Mouse (Mus musculus) forebrain, embryonic 11.5 days (tissue): ENCODE measurements around the gene Pomt1. TPM values are rescaled to one million over a fixed set of nuclear protein-coding genes. Genes with fewer than 3 reads are reported as not detected.
A peak's percentile ranks its signal among the peaks of the same experiment; 100 is the strongest.

Experiments used
- ATAC-seq: fragments of 200-750 bp; cut with Nextera tagmentation; replicated peaks from 2 replicates; pipeline ENCODE4 v1.8.0; 2017; ENCODE audit warnings: moderate TSS enrichment; ENCODE audit not compliant: low FRiP score
- DNase-seq: peaks from one replicate; pipeline ENCODE4 v3.0.0-alpha.2; 2017; ENCODE audit warnings: low spot score
- H3K27ac ChIP-seq: fragments of 300-500 bp; sonication (generic); 2 replicates; pipeline ENCODE4 v1.5.1; 2014; ENCODE audit warnings: low read depth, low read length
- H3K27me3 ChIP-seq: fragments of 300-500 bp; sonication (generic); 2 replicates; pipeline ENCODE4 v1.6.1; 2014; ENCODE audit warnings: mild to moderate bottlenecking, low read length, mixed read lengths; ENCODE audit not compliant: control insufficient read depth, insufficient read depth
- H3K36me3 ChIP-seq: fragments of 300-500 bp; sonication (generic); 2 replicates; pipeline ENCODE4 v1.6.1; 2014; ENCODE audit warnings: mild to moderate bottlenecking, low read length, moderate library complexity, mixed read lengths; ENCODE audit not compliant: control insufficient read depth, insufficient read depth
- H3K4me1 ChIP-seq: fragments of 300-500 bp; sonication (generic); replicated peaks from 2 replicates; pipeline ENCODE4 v1.6.1; 2014; ENCODE audit warnings: low read length, mixed read lengths; ENCODE audit not compliant: control insufficient read depth, insufficient read depth
- H3K4me2 ChIP-seq: fragments of 300-500 bp; sonication (generic); 2 replicates; pipeline ENCODE4 v1.6.1; 2014; ENCODE audit warnings: low read depth, mild to moderate bottlenecking, low read length, moderate library complexity, mixed read lengths; ENCODE audit not compliant: severe bottlenecking
- H3K4me3 ChIP-seq: fragments of 300-500 bp; sonication (generic); 2 replicates; pipeline ENCODE4 v1.5.1; 2014; ENCODE audit warnings: low read depth, low read length
- H3K9ac ChIP-seq: fragments of 300-500 bp; sonication (generic); 2 replicates; pipeline ENCODE4 v1.6.1; 2014; ENCODE audit warnings: low read length
- H3K9me3 ChIP-seq: fragments of 300-500 bp; sonication (generic); 2 replicates; pipeline ENCODE4 v1.6.1; 2016; ENCODE audit warnings: low read length, mixed read lengths; ENCODE audit not compliant: control insufficient read depth
- WGBS: fragments of 180-500 bp; shearing (Covaris S2); extraction: QIAGEN DNeasy Blood & Tissue Kit; methylation state at CpG from one replicate; pipeline ENCODE4 v1.1.7; 2014; 5-methylcytosine and 5-hydroxymethylcytosine counted together
- polyA plus RNA-seq: library from polyadenylated mRNA; unstranded; fragments of >200 nt; fragmentation: Nextera tagmentation; extraction: Ambion mirVana; gene quantifications from 2 replicates; pipeline ENCODE4 v1.2.1, GENCODE M21; 2014

Gene Pomt1
- polyA plus RNA-seq, 1 experiment from 2014 or later: 33.3 TPM

DNA sequence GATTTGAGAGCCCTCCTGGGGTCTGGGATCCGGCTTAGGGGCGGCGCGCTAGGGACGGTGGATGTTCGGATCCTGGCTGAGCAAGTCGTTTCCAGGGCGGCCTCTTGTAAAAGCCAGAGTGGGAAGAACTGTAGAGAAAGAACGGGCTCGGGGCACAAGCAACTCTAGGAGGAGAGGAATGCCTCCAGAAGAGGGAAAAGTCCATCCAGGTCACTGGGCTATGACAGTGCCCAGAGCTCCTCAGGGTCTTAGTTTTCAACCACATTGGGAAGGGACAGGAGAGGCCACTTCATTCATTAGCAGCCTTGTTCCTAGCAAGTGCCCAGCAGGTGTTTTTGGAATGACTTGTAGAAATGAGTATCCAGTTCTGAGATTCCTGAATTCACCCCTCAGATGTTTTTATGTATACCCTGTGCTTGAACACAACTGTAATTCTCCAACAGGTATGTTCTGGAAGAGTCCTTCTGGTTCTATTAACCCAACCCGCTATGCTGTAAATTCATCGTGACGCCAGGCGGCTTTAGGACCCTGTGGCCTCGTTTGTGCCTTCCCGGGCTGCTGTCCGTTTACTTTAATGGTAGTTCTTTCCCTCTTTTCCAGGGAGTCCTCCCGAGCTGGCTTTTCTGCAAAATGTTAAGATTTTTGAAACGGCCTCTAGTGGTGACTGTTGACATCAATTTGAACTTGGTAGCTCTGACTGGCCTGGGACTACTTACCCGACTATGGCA is 534 bp downstream of the Pomt1 start:
- H3K27me3 ChIP-seq: no peaks in the 10 kb centered on the region
- H3K9ac ChIP-seq: peak overlapping the region; percentile 63
- DNase-seq (no peak), ATAC-seq (0 out of 2 replicates have a peak, but pooled peaks have one; percentile 42)
- H3K4me2 ChIP-seq: peak overlapping the region; percentile 76
- peak overlapping the region; percentile 13; the same call in 1 of the 2 replicates for H3K27ac ChIP-seq
- H3K36me3 ChIP-seq: peaks cover 4% of the 10 kb centered on the region; the same call in 1 of the 2 replicates
- H3K4me1 ChIP-seq: peaks cover 6% of the 10 kb centered on the region; the same call in 1 of the 2 replicates
- no peaks in the 10 kb centered on the region for H3K9me3 ChIP-seq
- WGBS: under 1% methylated on average over 20 of the region's 20 CpGs
- peak overlapping the region; percentile 59 for H3K4me3 ChIP-seq

GRCm38 (mm10) chr2:32237571-32237970 is 1.2 kb downstream of the Pomt1 start:
- H3K4me3 ChIP-seq: peak overlapping the region; percentile 59
- ATAC-seq (no peak), DNase-seq (no peak)
- H3K4me2 ChIP-seq: peak overlapping the region; percentile 76
- WGBS: 46% methylated on average over 4 of the region's 4 CpGs
- H3K4me1 ChIP-seq: peaks cover 6% of the 10 kb centered on the region; the same call in 1 of the 2 replicates
- no peaks in the 10 kb centered on the region for H3K9me3 ChIP-seq
- H3K27ac ChIP-seq: no peak overlapping the region
- peak overlapping the region; percentile 63; the same call in 1 of the 2 replicates for H3K9ac ChIP-seq
- no peaks in the 10 kb centered on the region for H3K36me3 ChIP-seq
- H3K27me3 ChIP-seq: no peaks in the 10 kb centered on the region

DNA sequence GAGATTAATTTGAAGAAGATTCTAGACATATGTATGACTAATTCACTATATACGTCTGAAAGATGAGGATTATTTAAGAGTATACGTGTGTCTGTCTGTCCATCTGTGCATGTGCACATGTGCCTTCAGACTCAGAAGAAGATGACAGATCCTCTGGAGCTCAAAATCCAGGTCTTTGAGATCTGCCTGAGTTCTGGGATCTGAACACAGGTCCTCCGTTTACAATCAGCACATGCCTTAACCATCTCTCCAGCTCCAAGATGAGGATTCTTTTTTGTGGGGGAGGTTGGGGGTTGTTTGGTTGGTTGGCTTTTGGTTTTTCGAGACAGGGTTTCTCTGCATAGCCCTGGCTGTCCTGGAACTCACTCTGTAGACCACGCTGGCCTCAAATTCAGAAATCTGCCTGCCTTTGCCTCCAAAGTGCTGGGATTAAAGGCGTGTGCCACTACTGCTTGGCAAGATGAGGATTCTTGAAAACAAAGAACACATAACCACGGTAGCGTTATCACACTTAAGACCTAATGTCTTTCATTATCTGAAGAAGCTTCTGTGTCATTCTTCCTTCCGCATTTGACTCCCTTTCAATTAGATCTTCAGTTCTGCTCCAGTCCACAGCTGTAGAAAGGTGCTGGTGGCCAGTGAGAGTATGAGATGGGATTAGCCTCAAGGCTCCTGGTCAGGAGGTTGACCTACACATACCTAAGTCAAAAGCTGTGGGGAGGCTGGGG is 2.5 kb downstream of the Pomt1 start:
- ATAC-seq (no peak), DNase-seq (no peak)
- Histone ChIP-seq H3K4me1 (peaks cover 6% of the 10 kb centered on the region; the same call in 1 of the 2 replicates), H3K27me3 (no peaks in the 10 kb centered on the region), H3K4me2 (no peak overlapping the region), H3K4me3 (no peak overlapping the region), H3K36me3 (no peaks in the 10 kb centered on the region; the same call in 1 of the 2 replicates), H3K9ac (no peak overlapping the region), H3K27ac (no peak overlapping the region), H3K9me3 (no peaks in the 10 kb centered on the region)
- 93% methylated on average over 9 of the region's 9 CpGs for WGBS

- ATAC-seq (no peak), DNase-seq (no peak)
- no peak overlapping the region for H3K27ac ChIP-seq
- H3K4me1 ChIP-seq: 0 out of 2 replicates have a peak, but pooled peaks cover 3% of the 10 kb centered on the region
- 91% methylated on average over 5 of the region's 5 CpGs for WGBS
- no peaks in the 10 kb centered on the region for H3K9me3 ChIP-seq
- H3K36me3 ChIP-seq: no peaks in the 10 kb centered on the region; the same call in 1 of the 2 replicates
- no peak overlapping the region for H3K4me2 ChIP-seq
- H3K4me3 ChIP-seq: no peak overlapping the region
- no peak overlapping the region for H3K9ac ChIP-seq
- H3K27me3 ChIP-seq: no peaks in the 10 kb centered on the region
These were observed 4.2 kb downstream of the Pomt1 start for GRCm38 (mm10) chr2:32240591-32240990.

- no peak overlapping the region for H3K4me2 ChIP-seq
- DNase-seq (no peak), ATAC-seq (no peak)
- H3K4me1 ChIP-seq: no peaks in the 10 kb centered on the region
- no peaks in the 10 kb centered on the region for H3K9me3 ChIP-seq
- peaks cover 2% of the 10 kb centered on the region; the same call in 1 of the 2 replicates for H3K36me3 ChIP-seq
- no peak overlapping the region for H3K9ac ChIP-seq
- no peak overlapping the region for H3K27ac ChIP-seq
- H3K4me3 ChIP-seq: no peak overlapping the region
- H3K27me3 ChIP-seq: no peaks in the 10 kb centered on the region
- WGBS: 82% methylated on average over 4 of the region's 4 CpGs
These were observed 6.6 kb downstream of the Pomt1 start for GRCm38 (mm10) chr2:32242986-32243385.

DNA sequence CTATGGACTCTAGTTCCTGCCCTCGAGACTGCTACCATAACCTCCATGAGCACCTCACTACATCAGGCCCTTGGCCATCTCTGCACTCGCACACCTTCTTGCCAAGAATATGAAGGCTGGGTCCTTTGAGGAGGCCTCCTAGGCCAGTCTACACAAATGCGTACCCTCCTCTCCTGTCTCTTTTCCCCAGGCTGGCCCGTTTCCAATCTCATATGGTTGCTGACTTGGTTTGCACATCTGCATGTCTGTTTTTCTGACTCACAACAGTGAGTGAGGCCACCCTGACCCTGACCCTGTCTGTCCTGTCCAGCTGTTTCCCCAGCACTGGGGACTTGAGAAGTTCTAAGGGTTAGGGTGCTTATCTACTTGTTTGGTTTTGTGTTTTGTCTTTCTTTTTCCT is 10.4 kb downstream of the Pomt1 start:
- Histone ChIP-seq H3K9ac (no peak overlapping the region), H3K27ac (no peak overlapping the region), H3K4me3 (no peak overlapping the region), H3K27me3 (no peaks in the 10 kb centered on the region), H3K36me3 (peaks cover 7% of the 10 kb centered on the region; the same call in 1 of the 2 replicates), H3K4me1 (no peaks in the 10 kb centered on the region), H3K9me3 (no peaks in the 10 kb centered on the region), H3K4me2 (no peak overlapping the region)
- ATAC-seq (no peak), DNase-seq (no peak)
- 90% methylated on average over 4 of the region's 4 CpGs for WGBS

DNA sequence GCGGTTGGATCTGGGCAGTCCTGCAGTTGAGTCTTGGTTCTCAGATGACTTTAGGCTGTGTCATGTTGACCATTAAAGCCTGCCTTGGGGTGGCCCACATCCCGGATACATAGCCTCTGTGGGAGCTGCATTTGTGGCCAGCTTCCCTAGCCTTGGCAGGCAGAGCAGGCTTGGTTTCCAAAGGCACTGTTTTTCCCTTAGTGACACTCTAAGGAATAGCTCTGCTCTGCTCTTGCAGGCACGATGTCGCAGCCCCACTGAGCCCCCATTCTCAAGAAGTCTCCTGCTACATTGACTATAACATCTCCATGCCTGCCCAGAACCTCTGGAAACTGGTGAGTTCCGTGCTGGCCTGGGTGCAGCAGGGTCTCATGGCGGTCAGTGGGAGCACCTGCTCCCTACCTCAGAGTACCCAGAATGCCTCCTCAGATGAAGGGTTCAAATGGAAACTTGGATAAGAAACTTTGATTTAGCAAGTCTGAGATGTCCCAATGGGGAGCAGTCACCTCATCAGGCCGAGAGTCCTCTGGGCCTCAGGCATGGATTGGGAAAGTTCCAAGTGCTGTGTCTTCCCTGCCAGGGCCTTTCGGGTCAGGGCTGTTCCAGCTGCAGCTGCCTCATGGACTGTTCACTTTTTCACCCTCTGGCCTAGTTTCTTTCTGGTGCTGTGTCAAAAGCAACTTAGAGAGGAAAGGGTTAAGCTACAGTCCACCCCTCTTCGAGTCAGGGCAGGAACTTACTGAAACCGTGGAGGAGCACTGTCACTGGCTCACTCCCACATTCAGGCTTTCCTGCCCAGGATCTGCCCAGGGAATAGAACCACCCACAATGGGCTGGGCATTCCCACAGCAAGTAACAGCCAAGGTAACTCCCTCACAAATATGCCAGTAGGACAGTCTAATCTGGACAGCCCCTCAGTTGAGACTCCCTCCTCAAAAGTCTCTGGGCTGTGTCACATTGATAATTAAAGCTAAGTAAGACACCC is 12.3 kb downstream of the Pomt1 start:
- Histone ChIP-seq H3K9ac (no peak overlapping the region), H3K4me1 (no peaks in the 10 kb centered on the region), H3K9me3 (no peaks in the 10 kb centered on the region), H3K27me3 (no peaks in the 10 kb centered on the region), H3K36me3 (peaks cover 12% of the 10 kb centered on the region; the same call in 1 of the 2 replicates), H3K4me3 (no peak overlapping the region), H3K4me2 (no peak overlapping the region), H3K27ac (no peak overlapping the region)
- 82% methylated on average over 10 of the region's 10 CpGs for WGBS
- ATAC-seq (no peak), DNase-seq (no peak)
